Mouse (Mus musculus) cerebellum, adult 2 months (tissue): ENCODE data around the gene Rras2. TPM values are rescaled to one million over a fixed set of nuclear protein-coding genes. Genes with fewer than 3 reads are reported as not detected.

Source experiments
- DNase-seq, 2 experiments: peaks; one replicate each; pipeline ENCODE4 v3.0.0; 2021
- H3K27ac ChIP-seq: fragments of 200-500 bp; 2 replicates; pipeline ENCODE4 v1.5.1; 2012; ENCODE audit warnings: low read length, control low read depth, inconsistent platforms; ENCODE audit not compliant: insufficient read depth
- H3K27me3 ChIP-seq: fragments of 200-500 bp; 2 replicates; pipeline ENCODE4 v1.6.1; 2012; ENCODE audit warnings: inconsistent platforms, mild to moderate bottlenecking, low read length, moderate library complexity; ENCODE audit not compliant: control insufficient read depth, insufficient read depth
- H3K4me1 ChIP-seq: fragments of 200-500 bp; 2 replicates; pipeline ENCODE4 v1.6.1; 2011; ENCODE audit warnings: low read length; ENCODE audit not compliant: control insufficient read depth, insufficient read depth
- H3K4me3 ChIP-seq: fragments of 200-500 bp; replicated peaks from 2 replicates; pipeline ENCODE3; 2011; ENCODE audit warnings: mild to moderate bottlenecking, low read depth, low read length, control low read depth; ENCODE audit not compliant: insufficient read depth
- CTCF ChIP-seq: fragments of 200-500 bp; IDR thresholded peaks from 2 replicates; pipeline ENCODE4 v1.5.1; 2011; ENCODE audit warnings: low read depth, mild to moderate bottlenecking, control low read depth, low read length, moderate library complexity, borderline replicate concordance; ENCODE audit not compliant: insufficient read depth
- POLR2A ChIP-seq: fragments of 200-500 bp; IDR thresholded peaks from 2 replicates; pipeline ENCODE4 v1.6.1; 2011; ENCODE audit warnings: low read length, control low read depth, borderline replicate concordance; ENCODE audit not compliant: insufficient read depth
- WGBS: fragments of 180-500 bp; shearing (Covaris S2); methylation state at CpG from one replicate; pipeline ENCODE4 v1.1.7; 2018; 5-methylcytosine and 5-hydroxymethylcytosine counted together
- polyA plus RNA-seq: library from polyadenylated mRNA; depleted of rRNA; stranded (reverse); fragments of >200 nt; gene quantifications from 2 replicates; pipeline ENCODE4 v1.2.3, GENCODE M21; 2012; rRNA removed

The Rras2 gene
- polyA plus RNA-seq, 1 experiment = 7.3 TPM

GRCm38 (mm10) chr7:114007565-114007964 is 110.0 kb downstream of the Rras2 start:
- WGBS = 69% methylated on average over 5 of the region's 5 CpGs
- DNase-seq = peak in 1 of 2 experiments; percentile 38
- no peaks in the 10 kb centered on the region; the same call in 1 of the 2 replicates for H3K27me3 ChIP-seq
- no peak; the same call in 1 of the 2 replicates for TF ChIP-seq CTCF
- TF ChIP-seq POLR2A = no peak
- no peak overlapping the region for H3K4me3 ChIP-seq
- no peaks in the 10 kb centered on the region for H3K4me1 ChIP-seq
- no peak overlapping the region for H3K27ac ChIP-seq

GRCm38 (mm10) chr7:114006456-114006855 is 111.1 kb downstream of the Rras2 start:
- DNase-seq = no peak
- TF ChIP-seq POLR2A = no peak
- no peak for TF ChIP-seq CTCF
- Histone ChIP-seq H3K4me3 (no peak overlapping the region), H3K27ac (no peak overlapping the region), H3K4me1 (no peaks in the 10 kb centered on the region), H3K27me3 (no peaks in the 10 kb centered on the region; the same call in 1 of the 2 replicates)
- 74% methylated on average over 8 of the region's 8 CpGs for WGBS

- Histone ChIP-seq H3K27me3 (no peaks in the 10 kb centered on the region; the same call in 1 of the 2 replicates), H3K4me3 (no peak overlapping the region), H3K4me1 (no peaks in the 10 kb centered on the region), H3K27ac (no peak overlapping the region)
- TF ChIP-seq CTCF = no peak
- TF ChIP-seq POLR2A = no peak
- no peak for DNase-seq
- WGBS = 39% methylated on average over 5 of the region's 5 CpGs
Observed at GRCm38 (mm10) chr7:114005499-114005898, 112.1 kb downstream of the Rras2 start.

GRCm38 (mm10) chr7:114004171-114004570 is 113.4 kb downstream of the Rras2 start:
- H3K4me3 ChIP-seq = no peak overlapping the region
- no peaks in the 10 kb centered on the region; the same call in 1 of the 2 replicates for H3K27me3 ChIP-seq
- TF ChIP-seq POLR2A (no peak), CTCF (no peak)
- no peak overlapping the region for H3K27ac ChIP-seq
- H3K4me1 ChIP-seq = no peaks in the 10 kb centered on the region
- WGBS = 58% methylated on average over 5 of the region's 5 CpGs
- no peak for DNase-seq

- Histone ChIP-seq H3K27ac (no peak overlapping the region), H3K4me3 (no peak overlapping the region), H3K4me1 (peaks cover 2% of the 10 kb centered on the region; the same call in 1 of the 2 replicates), H3K27me3 (no peaks in the 10 kb centered on the region)
- WGBS = 78% methylated on average over 7 of the region's 7 CpGs
- TF ChIP-seq CTCF (no peak), POLR2A (no peak)
- no peak for DNase-seq
Observed at GRCm38 (mm10) chr7:113997675-113998354, 119.8 kb downstream of the Rras2 start.

Other genes with a start within 250 kb of the Rras2 start
- gene Copb1, start 136.9 kb upstream of the Rras2 start, polyA plus RNA-seq = 44.9 and 50.5 TPM in 2 replicates
- 177 and 179 TPM in 2 replicates for gene Psma1, start 158.3 kb upstream of the Rras2 start, polyA plus RNA-seq